Mouse (Mus musculus) heart, postnatal 4 days (tissue): ENCODE measurements around the gene Camsap2. TPM values are rescaled to one million over a fixed set of nuclear protein-coding genes. Genes with fewer than 3 reads are reported as not detected.
A peak's percentile ranks its signal among the peaks of the same experiment; 100 is the strongest.

Experiments
- DNase-seq: peaks from one replicate; pipeline ENCODE4 v3.0.0; 2021
- total RNA-seq, 2 experiments: library from RNA; stranded (reverse); gene quantifications; 2 replicates each; pipeline ENCODE4 v1.2.3; 2021

The Camsap2 gene
- total RNA-seq, 2 experiments from 2014 or later = 33.4 to 34.0 TPM

- no peak for DNase-seq
Observed at GRCm38 (mm10) chr1:136343727-136344126, 2.2 kb downstream of the Camsap2 start.

- no peak for DNase-seq
Observed at GRCm38 (mm10) chr1:136340541-136340940, 5.4 kb downstream of the Camsap2 start.

GRCm38 (mm10) chr1:136334743-136335142 lies 11.2 kb downstream of the Camsap2 start:
- DNase-seq = no peak

- DNase-seq = no peak
Observed at GRCm38 (mm10) chr1:136333512-136333911, 12.4 kb downstream of the Camsap2 start.

GRCm38 (mm10) chr1:136333071-136333470 lies 12.8 kb downstream of the Camsap2 start:
- no peak for DNase-seq

GRCm38 (mm10) chr1:136331836-136332235 lies 14.1 kb downstream of the Camsap2 start:
- DNase-seq = peak; percentile 15

GRCm38 (mm10) chr1:136329426-136329825 lies 16.5 kb downstream of the Camsap2 start:
- DNase-seq = no peak

GRCm38 (mm10) chr1:136328640-136329039 lies 17.3 kb downstream of the Camsap2 start:
- DNase-seq = no peak

GRCm38 (mm10) chr1:136327638-136328037 lies 18.3 kb downstream of the Camsap2 start:
- no peak for DNase-seq

GRCm38 (mm10) chr1:136325933-136326332 lies 20.0 kb downstream of the Camsap2 start:
- peak; percentile 52 for DNase-seq

GRCm38 (mm10) chr1:136322331-136322730 lies 23.6 kb downstream of the Camsap2 start:
- no peak for DNase-seq

GRCm38 (mm10) chr1:136316317-136316716 lies 29.6 kb downstream of the Camsap2 start:
- no peak for DNase-seq

- DNase-seq = no peak
Observed at GRCm38 (mm10) chr1:136309193-136309592, 36.7 kb downstream of the Camsap2 start.

- DNase-seq = peak; percentile 50
Observed at GRCm38 (mm10) chr1:136306424-136306823, 39.5 kb downstream of the Camsap2 start.

- DNase-seq = no peak
Observed at GRCm38 (mm10) chr1:136293961-136294360, 51.9 kb downstream of the Camsap2 start.

GRCm38 (mm10) chr1:136289803-136290202 lies 56.1 kb downstream of the Camsap2 start:
- DNase-seq = no peak

GRCm38 (mm10) chr1:136277366-136277765 lies 68.5 kb downstream of the Camsap2 start:
- no peak for DNase-seq

- no peak for DNase-seq
Observed at GRCm38 (mm10) chr1:136268224-136268623, 77.7 kb downstream of the Camsap2 start.

GRCm38 (mm10) chr1:136266127-136266526 lies 79.8 kb downstream of the Camsap2 start:
- no peak for DNase-seq

- DNase-seq = no peak
Observed at GRCm38 (mm10) chr1:136263355-136263754, 82.5 kb downstream of the Camsap2 start.

- no peak for DNase-seq
Observed at GRCm38 (mm10) chr1:136260635-136261238, 85.2 kb downstream of the Camsap2 start, which contains the start of gene Gpr25. Gene Gpr25, minus strand, starts transcription at chr1:136260873.

GRCm38 (mm10) chr1:136259893-136260634 lies 85.8 kb downstream of the Camsap2 start:
- peak; percentile 70 for DNase-seq

GRCm38 (mm10) chr1:136259543-136259892 lies 86.4 kb downstream of the Camsap2 start:
- DNase-seq = no peak

GRCm38 (mm10) chr1:136258495-136258894 lies 87.4 kb downstream of the Camsap2 start:
- no peak for DNase-seq
